Mouse (Mus musculus): ENCODE data around the gene Anln. TPM values are rescaled to one million over a fixed set of nuclear protein-coding genes. Genes with fewer than 3 reads are reported as not detected.
"Not testable (repeated sequence)": the region's sequence is repeated elsewhere in the genome, so short reads cannot be mapped to it uniquely, and the experiment has no call there.

The Anln gene
- total RNA-seq (2021), result 10 to 100 TPM in 1 of 2 experiments, 1 to 10 TPM in 1; 9.6 to 13.4 TPM
- long read RNA-seq, experiment 1, full-length matches to known transcripts, result 5 of 11 reads
- long read RNA-seq, experiment 1, partial matches to known transcripts, result 3 of 11 reads
- long read RNA-seq, experiment 1, other reads (novel, unspliced or antisense), result 3 of 11 reads
- long read RNA-seq, experiment 2, full-length matches to known transcripts, result 2 of 5 reads
- long read RNA-seq, experiment 2, partial matches to known transcripts, result 0 of 5 reads
- long read RNA-seq, experiment 2, other reads (novel, unspliced or antisense), result 3 of 5 reads

GRCm38 (mm10) chr9:22389021-22389476, at the start of gene Anln:
Gene Anln, minus strand, starts transcription at chr9:22389188.
- DNase-seq, result peak; percentile 97

DNA sequence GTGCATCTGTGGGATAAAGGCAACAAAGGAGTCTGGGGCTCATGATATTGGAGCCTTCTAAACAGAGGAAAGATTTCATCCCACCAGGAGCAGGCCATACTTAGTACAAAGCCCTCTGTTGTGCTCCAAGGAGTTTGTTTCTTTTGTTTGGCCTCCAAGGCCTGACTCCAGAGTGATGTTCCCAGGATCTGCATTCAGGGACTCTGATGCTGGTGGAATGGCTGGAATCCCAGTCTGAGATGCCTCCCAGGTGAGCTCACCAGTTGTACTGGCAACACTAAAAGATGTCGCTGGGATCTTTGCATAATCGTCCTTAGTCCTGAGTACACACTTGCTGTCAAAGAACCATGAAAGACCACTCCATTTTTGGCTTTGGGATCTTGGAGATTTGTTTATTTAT, 45.1 kb upstream of the Anln start:
- DNase-seq, result no peak

DNA sequence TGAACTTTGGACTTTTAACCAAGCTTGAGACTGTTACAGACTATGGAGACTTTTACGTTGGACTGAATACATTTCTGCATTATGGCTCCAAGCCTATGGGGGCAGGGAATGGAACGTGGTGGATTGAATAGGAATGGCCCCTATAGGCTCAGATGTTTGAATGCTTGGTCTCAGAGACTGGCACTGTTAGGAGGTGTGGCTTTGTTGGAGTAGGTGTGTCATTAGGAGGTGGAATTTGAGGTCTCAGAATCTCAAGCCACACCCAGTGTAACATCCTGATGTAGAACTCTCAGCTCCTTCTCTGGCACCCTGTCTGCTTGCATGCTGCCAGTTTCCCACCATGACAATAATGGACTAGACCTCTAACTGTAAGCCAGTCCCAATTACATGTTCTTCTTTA, 44.2 kb upstream of the Anln start:
- DNase-seq, result no peak

GRCm38 (mm10) chr9:22430315-22430840, 41.4 kb upstream of the Anln start:
- DNase-seq, result no peak

GRCm38 (mm10) chr9:22429533-22430241, 40.7 kb upstream of the Anln start:
- DNase-seq, result no peak

GRCm38 (mm10) chr9:22428666-22429410, 39.9 kb upstream of the Anln start:
- no peak for DNase-seq

- no peak for DNase-seq
Measured at GRCm38 (mm10) chr9:22428028-22428665, 39.2 kb upstream of the Anln start.

- DNase-seq, result no peak
Measured at GRCm38 (mm10) chr9:22424719-22425118, 35.7 kb upstream of the Anln start.

GRCm38 (mm10) chr9:22424196-22424595, 35.2 kb upstream of the Anln start:
- no peak for DNase-seq

DNA sequence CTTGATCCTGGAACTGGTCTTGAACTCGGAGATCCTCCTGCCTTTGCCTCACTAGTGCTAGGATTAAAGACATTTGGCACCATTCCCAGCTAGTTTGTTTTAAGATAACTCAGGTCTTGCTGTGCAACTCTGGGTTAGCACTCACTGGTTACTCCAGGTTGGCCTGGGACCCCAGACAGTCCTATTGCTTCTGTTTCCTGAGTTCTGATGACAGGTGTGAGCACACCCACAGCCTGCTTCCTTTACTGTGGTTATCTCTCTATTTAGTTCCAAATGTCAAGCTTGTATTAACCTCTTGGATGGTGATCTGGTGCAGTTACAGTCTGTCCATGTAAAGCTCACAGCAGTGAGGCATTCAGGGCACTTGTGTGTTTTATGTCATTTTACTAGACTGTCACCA, 34.5 kb upstream of the Anln start:
- no peak for DNase-seq

DNA sequence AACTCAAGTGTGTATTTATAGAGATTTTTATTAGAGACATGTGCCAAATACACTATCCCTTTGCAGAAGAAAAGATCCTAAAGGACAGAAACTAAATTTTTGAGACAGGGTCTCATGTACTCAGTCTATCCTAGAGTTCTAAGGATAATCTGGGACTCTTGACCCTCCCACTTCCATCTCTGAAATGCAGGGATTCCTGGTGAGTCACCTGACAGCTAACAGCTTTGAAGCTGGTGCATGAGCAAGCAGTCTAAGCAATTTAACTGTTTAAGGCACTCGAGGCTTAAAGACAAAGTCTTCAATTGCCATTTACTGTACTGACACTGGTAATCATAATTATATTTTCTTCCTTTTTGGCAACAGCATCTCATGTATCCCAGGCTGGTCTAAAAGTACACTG, 33.6 kb upstream of the Anln start:
- no peak for DNase-seq

- DNase-seq, result no peak
Measured at GRCm38 (mm10) chr9:22420491-22420890, 31.5 kb upstream of the Anln start.

- DNase-seq, result no peak
Measured at GRCm38 (mm10) chr9:22419877-22420276, 30.9 kb upstream of the Anln start.

- DNase-seq, result no peak
Measured at GRCm38 (mm10) chr9:22417547-22417946, 28.6 kb upstream of the Anln start.

- no peak for DNase-seq
Measured at GRCm38 (mm10) chr9:22416187-22416586, 27.2 kb upstream of the Anln start.

DNA sequence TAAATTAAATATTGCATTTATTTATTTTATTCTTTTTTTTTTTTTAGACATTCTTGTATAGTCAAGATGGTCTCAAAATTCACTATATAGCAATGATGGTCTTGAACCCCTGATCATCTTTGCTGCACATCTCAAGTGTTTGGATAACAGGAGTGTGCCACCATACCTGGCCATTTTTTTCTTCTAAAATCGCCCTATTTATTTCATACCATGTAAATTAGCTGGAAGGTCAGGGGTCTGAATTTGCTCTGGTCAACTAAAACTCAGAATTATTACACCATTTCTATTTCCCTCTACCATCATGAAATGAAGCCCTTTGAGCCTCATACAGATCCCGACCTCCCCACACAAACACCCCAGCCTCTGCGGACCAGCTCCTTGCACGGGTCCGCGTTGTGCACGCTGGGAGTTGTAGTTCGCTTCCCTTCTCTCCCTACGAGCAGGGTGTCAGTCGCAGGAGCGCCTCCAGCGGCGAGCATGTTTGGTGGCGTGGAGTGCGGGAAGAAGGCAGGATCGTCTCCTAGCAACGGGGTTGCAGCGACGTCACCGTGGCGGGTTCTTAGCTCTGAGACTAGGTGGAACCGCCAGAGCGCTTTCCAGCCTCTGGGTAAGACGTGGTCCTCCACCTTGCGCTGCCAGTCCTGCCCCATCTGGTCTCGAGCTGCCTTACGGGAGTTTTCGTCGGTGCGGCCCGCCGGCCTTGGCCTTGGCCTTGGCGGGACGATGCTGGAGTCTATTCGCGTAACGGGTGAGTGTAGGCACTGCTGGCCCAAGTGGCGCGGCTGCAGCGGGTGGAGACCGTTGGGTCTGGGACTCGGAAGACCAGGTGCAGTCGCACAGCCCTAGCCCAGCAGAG, 22.2 kb upstream of the Anln start, which contains the start of gene 9530077C05Rik:
TSS of gene 9530077C05Rik (plus strand) at position 512 of the 856 bp plus-strand sequence.
- peak; percentile 92 for DNase-seq

DNA sequence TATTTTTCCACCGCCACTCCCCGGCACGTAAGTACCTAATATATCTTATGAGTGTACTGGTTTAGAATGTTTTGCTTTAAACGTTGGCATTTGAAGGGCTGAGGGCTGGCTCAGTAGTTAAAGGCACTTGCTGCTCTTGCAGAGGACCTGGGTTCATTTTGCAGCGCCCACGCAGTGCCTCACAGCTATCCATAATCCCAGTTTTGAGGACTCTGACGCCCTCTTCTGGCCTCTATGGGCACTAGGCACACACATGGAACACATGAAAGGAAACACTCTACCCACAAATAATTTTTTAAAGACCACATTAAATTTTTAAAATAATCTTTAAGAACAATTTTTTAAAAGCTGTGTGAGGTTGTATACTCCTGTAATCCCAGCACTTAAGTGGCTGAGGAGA, 20.5 kb upstream of the Anln start:
- DNase-seq, result no peak

DNA sequence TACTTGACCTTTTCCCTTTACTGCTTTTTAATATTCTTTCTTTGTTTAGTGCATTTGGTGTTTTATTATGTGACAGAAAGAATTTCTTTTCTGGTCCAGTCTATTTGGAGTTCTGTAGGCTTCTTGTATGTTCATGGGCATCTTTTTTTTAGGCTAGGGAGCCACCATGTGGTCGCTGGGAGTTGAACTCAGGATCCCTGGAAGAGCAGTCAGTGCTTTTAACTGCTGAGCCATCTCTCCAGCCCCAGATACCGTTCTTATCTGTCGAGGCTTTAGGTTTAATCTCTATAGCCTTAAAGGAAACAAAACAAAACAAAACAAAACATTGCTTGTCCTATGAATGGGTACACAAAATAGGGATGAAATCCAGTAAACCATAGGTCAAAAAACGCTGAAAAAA, 19.4 kb upstream of the Anln start:
- not testable (repeated sequence) for DNase-seq

DNA sequence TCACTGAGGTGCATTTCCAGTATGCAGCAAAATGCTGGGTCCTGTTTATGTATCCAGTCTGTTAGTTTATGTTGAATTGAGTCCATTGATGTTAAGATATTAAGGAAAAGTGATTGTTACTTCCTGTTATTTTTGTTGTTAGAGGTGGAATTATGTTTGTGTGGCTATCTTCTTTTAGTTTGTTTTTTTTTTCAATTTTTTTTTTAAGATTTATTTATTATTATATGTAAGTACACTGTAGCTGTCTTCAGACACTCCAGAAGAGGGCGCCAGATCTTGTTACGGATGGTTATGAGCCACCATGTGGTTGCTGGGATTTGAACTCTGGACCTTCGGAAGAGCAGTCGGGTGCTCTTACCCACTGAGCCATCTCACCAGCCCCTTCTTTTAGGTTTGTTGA, 18.6 kb upstream of the Anln start:
- not testable (repeated sequence) for DNase-seq

GRCm38 (mm10) chr9:22405414-22405813, 16.4 kb upstream of the Anln start:
- no peak for DNase-seq

DNA sequence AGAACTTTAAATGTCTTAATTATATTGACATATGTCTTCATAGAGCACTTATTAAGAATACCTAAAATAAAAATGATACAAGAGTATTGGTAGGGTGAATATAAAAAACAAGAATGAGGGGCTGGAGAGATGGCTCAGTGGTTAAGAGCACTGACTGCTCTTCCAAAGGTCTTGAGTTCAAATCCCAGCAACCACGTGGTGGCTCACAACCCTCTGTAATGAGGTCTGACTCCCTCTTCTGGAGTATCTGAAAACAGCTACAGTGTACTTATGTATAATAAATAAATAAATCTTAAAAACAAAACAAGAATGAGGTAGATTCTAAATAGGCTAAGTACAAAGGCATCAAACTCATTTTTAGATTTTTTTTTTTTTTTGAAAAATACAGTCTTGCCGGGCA, 14.5 kb upstream of the Anln start:
- DNase-seq, result not testable (repeated sequence)

Measured in gastrocnemius, postnatal 10 days (tissue).